Mouse (Mus musculus): Measurements from ENCODE around the gene Mrpl10. TPM values are rescaled to one million over a fixed set of nuclear protein-coding genes. Genes with fewer than 3 reads are reported as not detected.

Mrpl10 gene
- polyA plus RNA-seq, 1 experiment from 2014 or later, result 87.0 TPM

GRCm38 (mm10) chr11:97084821-97085505 is 43.6 kb downstream of the Mrpl10 start:
- ChIA-PET CTCF (interaction anchor here (1.0 to 1.4 kb wide), 2 partner anchors 8 to 59 kb away, joined by 3 read pairs; no protein-coding TSS in a partner anchor), POLR2A (no interaction called here)
- no peaks in the 10 kb centered on the region for H3K27me3 ChIP-seq
- in situ Hi-C loops (cut with MboI; ENCODE audit: low pct_unique_long_range_greater_than_20kb), result loop anchor here (25.0 kb wide), 1 partner anchor 252 kb away; no protein-coding TSS in a partner anchor
- ATAC-seq, result no peak
- TF ChIP-seq CTCF (IDR thresholded peaks at IDR 0.05), result no peak
- no peak for DNase-seq (ENCODE audit: low read depth, low spot score)

GRCm38 (mm10) chr11:97086365-97086764 is 45.0 kb downstream of the Mrpl10 start:
- ChIA-PET CTCF (no interaction called here), POLR2A (no interaction called here)

GRCm38 (mm10) chr11:97094600-97094999 is 53.2 kb downstream of the Mrpl10 start:
- H3K27me3 ChIP-seq, result peaks cover 31% of the 10 kb centered on the region
- POLR2A ChIA-PET, result no interaction called here
- CTCF ChIA-PET, result no interaction called here
- in situ Hi-C loops (cut with MboI; ENCODE audit: low pct_unique_long_range_greater_than_20kb), result loop anchor here (25.0 kb wide), 1 partner anchor 243 kb away; no protein-coding TSS in a partner anchor
- no peak for TF ChIP-seq CTCF (IDR thresholded peaks at IDR 0.05)
- DNase-seq (ENCODE audit: low read depth, low spot score) (no peak), ATAC-seq (no peak)

More at GRCm38 (mm10) chr11:97086365-97086764, 45.0 kb downstream of the Mrpl10 start:
- DNase-seq (ENCODE audit: low read depth, low spot score), result no peak
- in situ Hi-C loops (cut with MboI; ENCODE audit: low pct_unique_long_range_greater_than_20kb), result loop anchor here (25.0 kb wide), 1 partner anchor 251 kb away; no protein-coding TSS in a partner anchor
- ATAC-seq, result no peak
- TF ChIP-seq CTCF (IDR thresholded peaks at IDR 0.05), result no peak
- H3K27me3 ChIP-seq, result peaks cover 6% of the 10 kb centered on the region

GRCm38 (mm10) chr11:97098791-97099190 is 57.4 kb downstream of the Mrpl10 start:
- no peak for DNase-seq (ENCODE audit: low read depth, low spot score)
- ATAC-seq, result no peak
- ChIA-PET CTCF (no interaction called here), POLR2A (no interaction called here)
- peaks cover 33% of the 10 kb centered on the region for H3K27me3 ChIP-seq
- TF ChIP-seq CTCF (IDR thresholded peaks at IDR 0.05), result no peak
- in situ Hi-C loops (cut with MboI; ENCODE audit: low pct_unique_long_range_greater_than_20kb), result loop anchor here (25.0 kb wide), 1 partner anchor 239 kb away; no protein-coding TSS in a partner anchor

Other genes with a start within 250 kb of the Mrpl10 start
- gene Nfe2l1, start 211.6 kb upstream of the Mrpl10 start, polyA plus RNA-seq (2021), result 362 TPM
- gene Copz2, start 191.7 kb upstream of the Mrpl10 start, polyA plus RNA-seq (2021), result 56.7 TPM
- 95.8 TPM for gene Cdk5rap3, start 125.1 kb upstream of the Mrpl10 start, polyA plus RNA-seq (2021)
- gene Prr15l, start 113.5 kb upstream of the Mrpl10 start, polyA plus RNA-seq (2021), result 2.1 TPM
- 26.5 TPM for gene Pnpo, start 97.6 kb upstream of the Mrpl10 start, polyA plus RNA-seq (2021)
- gene Sp2, start 58.6 kb upstream of the Mrpl10 start, polyA plus RNA-seq (2021), result 13.0 TPM
- 0.53 TPM for gene Sp6, start 28.2 kb upstream of the Mrpl10 start, polyA plus RNA-seq (2021)
- gene Scrn2, start 11.6 kb upstream of the Mrpl10 start, polyA plus RNA-seq (2021), result 47.0 TPM
- gene Lrrc46, start 153 bp upstream of the Mrpl10 start, polyA plus RNA-seq (2021), result 5.4 TPM
- 11.1 TPM for gene Osbpl7, start 9.1 kb downstream of the Mrpl10 start, polyA plus RNA-seq (2021)
- gene Tbx21, start 73.8 kb downstream of the Mrpl10 start, polyA plus RNA-seq (2021), result not detected
- 2.8 TPM for gene Tbkbp1, start 109.9 kb downstream of the Mrpl10 start, polyA plus RNA-seq (2021)
- gene Kpnb1, start 146.3 kb downstream of the Mrpl10 start, polyA plus RNA-seq (2021), result 187 TPM
- 114 TPM for gene Npepps, start 239.1 kb downstream of the Mrpl10 start, polyA plus RNA-seq (2021)